ENCODE assay signal across 10 mouse cellular contexts in the genomic region with DNA sequence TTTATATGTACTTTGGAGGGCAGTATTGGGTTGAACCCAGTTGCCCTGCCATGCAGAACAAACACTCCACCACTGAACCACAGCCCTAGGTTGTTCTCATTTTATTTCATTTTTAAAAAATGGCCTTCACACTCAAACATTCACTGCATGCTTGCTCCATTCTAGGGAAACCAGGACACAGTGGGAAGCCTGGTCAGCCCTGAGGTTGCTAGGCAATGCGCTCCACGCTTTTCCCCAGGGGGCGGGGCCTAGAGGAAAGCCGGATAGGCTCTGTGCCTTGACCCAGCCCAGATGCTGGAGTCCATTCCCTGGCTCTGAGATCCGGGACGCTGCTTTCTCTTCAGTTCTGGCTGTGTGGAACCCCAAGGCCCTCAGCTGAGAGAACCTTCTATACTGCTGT. TPM values are rescaled to one million over a fixed set of nuclear protein-coding genes. Genes with fewer than 3 reads are reported as not detected.
DNase-seq lines count a peak whose midpoint lies in the region; ATAC-seq and TF ChIP-seq lines count a peak whose summit lies in the region.
"Had no signal": no experiment of that assay in that cellular context is flagged by ENCODE, and none has a peak within 500 bp of the region (broad histone marks: within the 10 kb centered on the region; RNA-seq: fewer than 3 reads in every experiment).

No protein-coding gene starts in this region.

- H3K4me1 ChIP-seq in hindbrain, embryonic 10.5 days (replicated peaks): peaks cover 9% of the 10 kb centered on the region
- peaks cover 7% of the 10 kb centered on the region for H3K4me1 ChIP-seq in hindbrain, embryonic 13.5 days (replicated peaks)
- no peaks in the 10 kb centered on the region for H3K4me1 ChIP-seq in forebrain, postnatal 0 days (ENCODE audit: insufficient read depth)
- H3K4me1 ChIP-seq in midbrain, embryonic 13.5 days (replicated peaks): peaks cover 6% of the 10 kb centered on the region

- TF ChIP-seq CTCF in forebrain, postnatal 0 days (IDR thresholded peaks at IDR 0.05; ENCODE audit: low read depth): no peak

- no peak overlapping the region for H3K27ac ChIP-seq in hindbrain, embryonic 10.5 days
- no peak overlapping the region for H3K27ac ChIP-seq in hindbrain, embryonic 13.5 days
- H3K27ac ChIP-seq in forebrain, postnatal 0 days (ENCODE audit: low read depth, low read length): no peak overlapping the region
- no peak overlapping the region for H3K27ac ChIP-seq in midbrain, embryonic 13.5 days

- no peak for ATAC-seq in hindbrain, embryonic 13.5 days (ENCODE audit: low FRiP score)
- ATAC-seq in forebrain, postnatal 0 days: peak; percentile 66
- peak; percentile 83 for ATAC-seq in midbrain, embryonic 13.5 days

- no peaks in the 10 kb centered on the region for H3K9me3 ChIP-seq in hindbrain, embryonic 10.5 days
- no peaks in the 10 kb centered on the region for H3K9me3 ChIP-seq in hindbrain, embryonic 13.5 days
- no peaks in the 10 kb centered on the region for H3K9me3 ChIP-seq in forebrain, postnatal 0 days (ENCODE audit: low read length)
- no peaks in the 10 kb centered on the region for H3K9me3 ChIP-seq in midbrain, embryonic 13.5 days

- H3K27me3 ChIP-seq in hindbrain, embryonic 10.5 days (ENCODE audit: insufficient read depth, poor library complexity, severe bottlenecking): no peaks in the 10 kb centered on the region; the same call in 1 of the 2 replicates
- H3K27me3 ChIP-seq in hindbrain, embryonic 13.5 days: no peaks in the 10 kb centered on the region
- H3K27me3 ChIP-seq in forebrain, postnatal 0 days (ENCODE audit: insufficient read depth, low read length): no peaks in the 10 kb centered on the region
- H3K27me3 ChIP-seq in midbrain, embryonic 13.5 days: no peaks in the 10 kb centered on the region
- H3K27me3 ChIP-seq: CH12.LX had no signal

- H3K4me2 ChIP-seq in hindbrain, embryonic 13.5 days: no peak overlapping the region
- no peak overlapping the region for H3K4me2 ChIP-seq in forebrain, postnatal 0 days (ENCODE audit: low read depth)
- H3K4me2 ChIP-seq in midbrain, embryonic 13.5 days (replicated peaks): no peak overlapping the region

- H3K9ac ChIP-seq in hindbrain, embryonic 13.5 days: no peak overlapping the region
- H3K9ac ChIP-seq in forebrain, postnatal 0 days: no peak overlapping the region
- no peak overlapping the region for H3K9ac ChIP-seq in midbrain, embryonic 13.5 days (replicated peaks)

- DNase-seq in hindbrain, embryonic 10.5 days (ENCODE audit: low spot score): peak; percentile 49
- DNase-seq in adrenal gland, postnatal 25 days: peak; percentile 18
- no peak for DNase-seq in forebrain, postnatal 0 days
- no peak for DNase-seq in right cerebral cortex, postnatal 10 days (ENCODE audit: low spot score in 2 of 2)
- no peak for DNase-seq in frontal cortex, postnatal 25 days (ENCODE audit: low spot score in 2 of 2)
- DNase-seq in urinary bladder, adult 18-20 months (ENCODE audit: low spot score in 2 of 2): no peak

- 4% methylated on average over 6 of the region's 6 CpGs for WGBS in hindbrain, embryonic 10.5 days
- 6% methylated on average over 6 of the region's 6 CpGs for WGBS in hindbrain, embryonic 13.5 days
- 9% methylated on average over 6 of the region's 6 CpGs for WGBS in forebrain, postnatal 0 days
- WGBS in midbrain, embryonic 13.5 days: 6% methylated on average over 6 of the region's 6 CpGs

- H3K36me3 ChIP-seq in hindbrain, embryonic 10.5 days: no peaks in the 10 kb centered on the region
- no peaks in the 10 kb centered on the region for H3K36me3 ChIP-seq in hindbrain, embryonic 13.5 days
- H3K36me3 ChIP-seq in forebrain, postnatal 0 days (ENCODE audit: insufficient read depth): no peaks in the 10 kb centered on the region
- H3K36me3 ChIP-seq in midbrain, embryonic 13.5 days: no peaks in the 10 kb centered on the region

- H3K4me3 ChIP-seq in hindbrain, embryonic 10.5 days: peak overlapping the region; percentile 6; the same call in 1 of the 2 replicates
- H3K4me3 ChIP-seq in hindbrain, embryonic 13.5 days: no peak overlapping the region
- H3K4me3 ChIP-seq in forebrain, postnatal 0 days (ENCODE audit: low read depth, low read length): no peak overlapping the region
- no peak overlapping the region for H3K4me3 ChIP-seq in midbrain, embryonic 13.5 days (replicated peaks)
- H3K4me3 ChIP-seq: megakaryocyte, embryonic 14.5 days had no signal

RNA-seq across cellular contexts. Expression of a gene that starts 8.8 kb away (rescaled TPM):
- polyA plus RNA-seq in hindbrain, embryonic 10.5 days (2016; fragmentation: Nextera tagmentation; extraction: Ambion mirVana): not detected in 2 replicates
- polyA plus RNA-seq in hindbrain, embryonic 13.5 days (2015; fragmentation: Nextera tagmentation; extraction: Ambion mirVana): not detected in 2 replicates
- total RNA-seq in adrenal gland, postnatal 25 days (2021): not detected in 2 replicates
- total RNA-seq in forebrain, postnatal 0 days (2014; rRNA removed): not detected in 2 replicates
- 0.09 and 0.30 TPM in 2 replicates for polyA plus RNA-seq in forebrain, postnatal 0 days (2015; fragmentation: Nextera tagmentation; extraction: Ambion mirVana)
- polyA plus RNA-seq in midbrain, embryonic 13.5 days (2015; fragmentation: Nextera tagmentation; extraction: Ambion mirVana): not detected in 2 replicates
- total RNA-seq: CH12.LX had no signal

RNA-seq across cellular contexts. Expression of a gene that starts 25.4 kb away (rescaled TPM):
- 0.47 and 0.99 TPM in 2 replicates for polyA plus RNA-seq in hindbrain, embryonic 10.5 days (2016; fragmentation: Nextera tagmentation; extraction: Ambion mirVana)
- polyA plus RNA-seq in hindbrain, embryonic 13.5 days (2015; fragmentation: Nextera tagmentation; extraction: Ambion mirVana): 1.2 and 2.8 TPM in 2 replicates
- 0.67 and 1.9 TPM in 2 replicates for total RNA-seq in adrenal gland, postnatal 25 days (2021)
- total RNA-seq in forebrain, postnatal 0 days (2014; rRNA removed): 0.85 and 3.7 TPM in 2 replicates
- 0.83 and 1.2 TPM in 2 replicates for polyA plus RNA-seq in forebrain, postnatal 0 days (2015; fragmentation: Nextera tagmentation; extraction: Ambion mirVana)
- 0.64 and 1.2 TPM in 2 replicates for polyA plus RNA-seq in midbrain, embryonic 13.5 days (2015; fragmentation: Nextera tagmentation; extraction: Ambion mirVana)
- total RNA-seq: CH12.LX had no signal

Comparison
In these comparisons a context has a peak if more than half of its experiments do, and no peak if none do; other contexts are left out.
1. DNase-seq: peak in hindbrain, embryonic 10.5 days (single experiment) and adrenal gland, postnatal 25 days (single experiment); none in forebrain, postnatal 0 days (single experiment), right cerebral cortex, postnatal 10 days (0 of 2), frontal cortex, postnatal 25 days (0 of 2) and urinary bladder, adult 18-20 months (0 of 2).